Mouse (Mus musculus): ENCODE results near the gene Esrrb.

Gene Esrrb

DNA sequence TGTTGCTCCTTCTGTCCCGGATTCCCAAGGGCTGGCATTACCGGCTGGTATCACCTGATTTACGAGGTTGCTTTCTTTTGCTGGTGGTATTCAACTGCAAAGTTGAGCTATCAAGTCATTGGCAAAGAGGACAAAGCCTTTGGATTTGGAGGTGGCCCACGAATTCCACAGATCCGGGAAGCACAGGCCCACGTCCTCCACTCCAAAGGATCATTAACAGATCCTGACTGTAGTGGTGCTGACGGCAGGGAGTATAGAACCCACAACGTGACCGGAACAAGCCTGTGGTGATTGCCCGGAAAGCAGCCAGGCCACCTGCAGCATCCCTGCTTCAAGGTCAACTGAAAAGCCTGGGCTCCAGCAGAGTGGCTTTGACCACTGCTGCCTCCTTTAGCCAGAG lies 140.8 kb downstream of the Esrrb start:
- DNase-seq = no peak

DNA sequence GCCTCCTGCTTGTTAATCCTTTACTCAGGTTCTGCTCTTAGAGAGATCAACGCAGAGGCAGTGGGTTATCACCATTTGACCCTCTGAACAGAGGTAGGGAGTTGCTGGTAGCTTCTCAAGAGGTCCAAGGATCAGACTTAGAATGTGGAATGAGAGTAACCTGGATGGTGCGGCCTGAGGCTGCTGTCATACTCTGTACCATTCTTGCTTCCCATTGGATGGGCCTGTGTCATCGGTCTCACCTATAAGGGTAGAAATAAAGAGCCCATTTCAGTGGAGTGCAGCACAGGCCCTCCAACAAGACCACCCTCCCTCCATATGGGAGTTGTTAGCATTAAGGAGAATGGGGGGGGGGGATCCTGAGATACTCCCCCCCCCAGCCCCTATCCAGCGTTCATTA lies 143.0 kb downstream of the Esrrb start:
- DNase-seq = no peak

DNA sequence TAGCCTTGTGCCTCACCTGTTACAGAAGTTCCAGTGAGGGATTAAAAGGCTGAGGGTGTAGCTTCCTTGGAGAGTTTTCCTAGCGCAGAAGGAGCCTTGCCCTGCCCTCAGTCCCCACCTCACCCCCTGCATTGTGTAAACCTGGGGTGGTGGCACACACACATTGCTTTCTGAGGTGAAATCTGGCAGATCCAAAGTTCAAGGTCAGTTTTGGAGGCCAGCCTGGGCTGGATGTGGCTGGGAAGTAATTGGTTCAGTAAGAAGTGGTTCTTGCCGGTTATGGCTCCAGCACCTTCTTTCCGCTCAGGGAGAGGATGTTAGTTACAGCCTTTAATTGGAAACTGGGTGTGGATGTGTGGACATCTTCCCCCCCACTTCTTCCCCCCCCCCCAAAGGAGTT lies 143.4 kb downstream of the Esrrb start:
- no peak for DNase-seq

DNA sequence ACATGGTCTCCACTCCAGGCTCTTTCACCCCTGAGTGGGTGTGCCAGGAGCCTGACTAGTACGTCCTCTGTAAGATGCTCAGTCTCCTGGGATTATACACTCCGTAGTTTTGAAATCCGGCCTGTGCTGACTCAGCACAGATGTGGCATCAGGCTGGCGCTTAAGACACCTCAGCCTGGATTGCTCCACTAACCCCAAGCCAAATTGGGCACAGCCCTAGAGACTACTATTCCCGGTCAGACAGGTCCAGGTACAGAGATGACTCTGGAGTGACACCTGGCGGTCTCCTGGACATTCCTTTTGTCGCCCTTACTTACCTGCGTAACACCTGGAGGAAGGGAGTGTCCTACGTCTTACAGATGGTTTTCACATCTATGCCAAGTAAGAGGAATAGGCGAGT lies 146.8 kb downstream of the Esrrb start:
- no peak for DNase-seq

DNA sequence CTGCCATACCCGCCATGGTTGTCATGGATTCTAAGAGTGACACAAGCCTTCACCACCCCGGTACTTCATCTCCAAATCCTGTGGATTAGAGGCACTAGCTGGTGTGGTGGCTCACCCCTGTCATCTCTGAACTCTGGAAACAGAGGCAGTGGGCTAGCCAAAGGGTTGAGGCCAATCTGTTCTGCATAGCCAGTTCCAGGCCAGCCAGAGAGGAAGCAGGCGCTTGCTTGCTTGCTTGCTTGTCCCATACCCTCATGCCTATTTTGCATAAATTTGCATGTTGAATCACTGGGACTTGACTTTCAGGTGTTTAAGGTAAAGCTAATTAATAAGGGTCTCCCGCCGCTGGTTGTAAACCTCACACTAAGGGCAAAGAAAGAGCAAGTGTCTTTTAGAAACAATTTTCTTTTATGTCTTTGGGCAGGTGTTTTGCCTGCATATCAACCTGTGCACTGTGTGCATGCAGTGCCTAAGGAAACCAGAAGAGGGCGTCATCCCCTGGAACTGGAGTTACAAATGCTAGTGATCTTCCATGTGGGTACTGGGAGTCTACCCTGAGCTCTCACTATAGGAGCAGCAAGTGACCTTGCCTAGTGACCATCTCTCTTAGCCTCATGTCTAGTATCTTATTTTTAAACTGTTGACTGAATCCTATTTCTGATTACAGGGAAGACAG lies 147.5 kb downstream of the Esrrb start:
- DNase-seq = no peak

DNA sequence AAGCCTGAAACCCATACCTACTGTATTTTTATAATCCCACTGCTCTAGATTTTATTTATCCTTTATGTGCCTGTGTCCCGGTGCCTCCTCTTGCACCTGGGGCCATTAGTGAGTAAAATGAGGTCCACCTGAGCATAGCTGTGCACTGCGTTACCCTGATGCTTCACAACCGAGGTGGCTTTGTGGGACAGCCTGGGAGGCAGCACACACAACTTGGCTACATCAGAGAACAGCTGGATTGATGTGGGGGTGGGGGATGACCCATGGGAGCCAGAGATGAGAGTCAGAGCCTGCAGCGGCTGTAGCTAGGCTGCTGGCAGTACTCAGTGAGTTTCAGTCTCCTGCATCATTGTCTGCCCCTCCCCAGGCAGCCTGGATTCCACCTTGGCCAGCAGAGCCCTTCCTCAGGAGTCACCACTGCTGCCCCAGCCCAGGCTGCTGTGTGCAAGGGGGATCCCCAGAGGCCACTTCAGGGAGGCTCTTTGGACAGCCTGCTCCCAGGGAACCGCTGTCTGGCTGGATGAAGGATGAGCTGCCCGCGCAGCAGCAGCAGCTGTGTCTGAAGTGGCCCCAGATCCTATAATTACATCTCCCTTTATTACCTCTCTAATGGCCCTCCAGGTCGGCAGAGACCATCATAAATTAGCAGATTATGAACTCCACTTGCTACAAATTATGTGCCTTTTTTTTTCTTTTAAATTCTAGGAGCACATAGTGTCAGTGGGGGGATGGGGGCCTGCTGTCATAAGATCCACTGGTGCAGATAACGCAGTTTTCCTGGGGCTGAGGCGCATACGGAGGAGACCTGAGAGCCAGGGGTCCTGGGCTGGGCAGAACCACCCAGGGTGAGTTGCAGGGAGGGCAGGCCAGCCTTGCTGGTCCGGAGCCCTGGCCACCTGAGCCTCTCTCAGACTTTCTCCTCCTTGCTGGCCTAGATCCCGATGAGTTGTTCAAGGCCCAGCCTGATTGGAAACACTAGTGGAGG lies 148.7 kb downstream of the Esrrb start:
- no peak for DNase-seq

DNA sequence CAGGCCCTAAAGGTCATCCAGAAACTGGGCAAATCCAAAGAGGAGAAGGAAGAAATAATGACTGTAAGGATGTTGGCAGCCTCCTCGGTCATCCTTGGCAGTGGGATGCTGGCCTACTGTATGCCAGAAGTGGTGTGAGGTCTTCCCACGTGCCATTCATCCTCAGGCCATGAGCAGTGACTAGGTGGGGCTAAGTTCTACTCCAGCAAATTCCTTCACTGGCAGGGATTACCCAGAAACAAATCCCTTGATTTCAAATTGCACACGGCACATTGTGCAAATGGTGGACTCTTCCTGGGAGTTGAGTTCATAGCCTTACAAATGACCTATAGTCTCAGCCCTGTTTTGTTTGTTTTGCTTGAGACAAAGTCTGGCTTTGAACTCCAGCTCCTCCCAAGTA lies 151.4 kb downstream of the Esrrb start:
- no peak for DNase-seq

DNA sequence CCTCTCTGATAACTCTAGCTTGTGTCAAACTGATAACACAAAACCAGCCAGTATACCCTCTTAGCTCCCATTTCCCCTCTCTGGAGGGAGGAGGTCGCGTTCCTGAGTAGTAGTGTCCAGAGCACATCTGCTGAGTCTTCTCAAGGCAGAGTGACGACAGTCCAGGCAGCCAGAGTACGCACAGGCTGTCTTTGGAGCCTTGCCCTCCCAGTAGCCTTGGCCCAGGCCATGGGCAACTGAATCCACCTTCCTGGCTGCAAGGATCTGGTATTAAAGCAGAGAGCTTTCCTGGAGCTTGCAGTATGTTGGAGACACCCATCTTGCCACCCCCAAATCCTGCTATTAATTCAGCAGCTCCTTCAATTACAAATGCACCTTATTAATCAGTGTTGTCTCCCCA lies 152.7 kb downstream of the Esrrb start:
- DNase-seq = no peak

DNA sequence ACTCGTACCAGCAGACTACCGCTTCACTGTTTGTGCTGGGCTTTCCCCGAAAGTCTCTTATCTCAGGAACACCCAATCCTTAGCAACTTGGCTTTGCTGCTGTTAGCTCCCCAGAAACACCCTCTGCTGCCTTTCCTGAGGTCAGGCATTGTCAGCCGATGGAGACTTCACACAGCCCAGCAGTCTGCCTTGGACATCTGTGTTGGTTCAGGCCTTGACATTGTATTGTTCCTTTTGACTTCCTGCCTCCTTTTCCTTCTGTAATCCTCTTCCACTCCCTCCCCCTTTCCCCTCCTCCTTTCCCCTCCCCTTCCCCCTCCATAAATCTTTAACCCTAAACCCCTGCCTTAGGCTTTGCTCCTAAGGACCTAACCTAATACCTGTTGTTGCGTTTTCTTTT lies 155.7 kb downstream of the Esrrb start:
- DNase-seq = no peak

DNA sequence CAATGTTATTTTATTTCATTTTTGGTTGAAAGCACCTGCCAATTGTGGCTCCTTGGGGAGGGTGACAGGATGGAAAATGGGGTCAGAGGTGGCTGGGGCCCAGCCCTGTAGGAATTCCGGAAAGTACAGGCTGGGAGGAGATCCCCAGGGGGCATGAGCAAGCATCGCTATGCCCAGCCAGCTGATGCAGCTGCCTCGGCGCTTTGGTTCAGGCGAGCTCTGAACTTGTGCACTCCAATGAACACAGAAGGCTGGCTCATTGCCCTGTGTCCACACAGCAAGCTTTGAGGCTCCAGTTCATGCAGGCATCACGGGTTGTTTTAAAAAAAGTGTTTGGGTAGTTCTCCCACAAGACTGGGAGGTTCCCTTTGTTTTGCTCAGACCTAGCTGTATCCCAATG lies 156.8 kb downstream of the Esrrb start:
- no peak for DNase-seq

DNA sequence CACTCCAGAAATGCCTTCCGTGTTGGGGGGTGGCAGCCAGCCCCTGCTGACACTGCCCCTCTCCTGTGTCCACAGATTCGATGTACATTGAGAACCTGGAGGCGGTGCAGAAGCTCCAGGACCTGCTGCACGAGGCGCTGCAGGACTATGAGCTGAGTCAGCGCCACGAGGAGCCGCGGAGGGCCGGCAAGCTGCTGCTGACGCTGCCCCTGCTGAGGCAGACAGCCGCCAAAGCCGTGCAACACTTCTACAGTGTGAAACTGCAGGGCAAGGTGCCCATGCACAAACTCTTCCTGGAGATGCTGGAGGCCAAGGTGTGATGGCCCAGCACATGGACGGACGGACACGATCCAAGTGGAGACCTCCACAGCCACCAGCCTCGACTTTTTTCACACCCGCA lies 157.8 kb downstream of the Esrrb start:
- peak; percentile 46 for DNase-seq

DNA sequence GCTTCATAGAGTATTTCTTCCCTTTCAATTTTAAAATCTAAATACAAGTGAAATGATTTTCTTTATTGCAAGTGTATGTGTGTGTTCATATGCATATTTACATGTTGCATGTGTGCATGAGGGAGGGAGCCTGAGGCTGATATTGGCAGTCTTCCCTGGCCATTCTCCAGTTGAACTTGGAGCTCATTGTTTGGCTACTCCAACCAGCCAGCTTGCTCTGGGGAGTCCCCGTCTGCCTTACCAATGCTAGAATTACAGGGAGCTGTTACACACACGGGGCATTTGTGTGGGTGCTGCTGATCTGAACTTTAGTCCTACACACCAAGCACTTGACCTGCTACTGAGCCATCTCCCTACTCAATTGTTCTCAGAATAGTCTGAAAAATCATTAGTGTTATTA lies 173.4 kb downstream of the Esrrb start:
- no peak for DNase-seq

DNA sequence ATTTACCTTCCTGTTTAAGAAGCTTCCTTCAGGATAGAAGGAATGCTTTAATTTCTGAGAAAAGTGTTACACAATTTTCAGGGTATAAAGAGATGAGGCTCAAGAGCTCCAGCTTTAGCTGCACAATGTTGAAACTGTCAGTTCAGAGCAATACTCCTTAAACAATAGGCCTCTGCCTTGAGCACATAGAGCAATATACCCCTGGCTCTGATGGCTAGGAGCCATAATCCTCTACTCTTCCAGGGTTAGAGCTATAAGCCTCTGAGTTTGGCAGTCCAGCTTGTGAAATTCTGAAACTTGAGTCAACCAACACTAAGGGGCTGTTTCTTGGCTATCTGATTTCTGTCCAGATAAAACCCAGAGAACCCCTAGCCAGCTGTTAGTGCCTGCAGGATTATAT lies 176.9 kb downstream of the Esrrb start:
- DNase-seq = no peak

DNA sequence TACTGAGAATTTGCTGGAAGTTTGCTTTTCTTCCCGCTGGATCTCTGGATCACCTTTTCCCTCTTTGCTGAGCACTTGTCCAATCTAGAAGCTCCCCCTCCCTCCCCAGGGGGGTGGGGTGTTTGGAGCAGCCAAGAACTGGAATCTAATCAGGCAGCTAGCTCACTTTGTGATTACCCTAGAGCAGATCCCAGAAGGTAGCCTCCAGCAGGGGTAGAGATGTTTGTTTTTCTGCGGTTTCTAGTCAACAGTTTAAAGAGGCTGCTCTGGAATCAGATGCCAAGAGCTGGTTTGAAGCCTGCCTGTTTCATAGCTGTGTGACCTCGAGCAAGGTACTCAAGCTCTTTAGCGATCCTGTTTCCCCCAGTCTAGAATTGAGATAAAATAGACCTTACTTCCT lies 177.8 kb downstream of the Esrrb start:
- no peak for DNase-seq

DNA sequence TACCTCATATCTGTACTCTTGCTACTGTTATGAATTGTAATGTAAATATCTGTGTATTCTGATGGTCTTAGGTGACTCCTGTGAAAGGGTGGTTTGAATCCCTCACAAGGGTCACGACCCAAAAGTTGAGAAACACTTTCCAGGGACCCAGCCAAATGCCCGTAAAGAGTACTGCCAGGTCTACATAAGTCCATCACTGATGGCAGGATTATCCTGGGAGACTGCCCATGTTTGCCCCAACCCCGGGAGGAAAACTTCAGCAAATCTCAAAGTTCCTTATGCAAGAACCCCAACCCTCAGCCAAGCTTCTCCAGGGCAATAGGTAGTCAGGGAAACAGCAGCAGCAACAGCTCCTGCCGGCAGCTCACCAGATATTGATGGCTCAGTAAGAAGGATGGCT lies 178.6 kb downstream of the Esrrb start:
- DNase-seq = no peak

DNA sequence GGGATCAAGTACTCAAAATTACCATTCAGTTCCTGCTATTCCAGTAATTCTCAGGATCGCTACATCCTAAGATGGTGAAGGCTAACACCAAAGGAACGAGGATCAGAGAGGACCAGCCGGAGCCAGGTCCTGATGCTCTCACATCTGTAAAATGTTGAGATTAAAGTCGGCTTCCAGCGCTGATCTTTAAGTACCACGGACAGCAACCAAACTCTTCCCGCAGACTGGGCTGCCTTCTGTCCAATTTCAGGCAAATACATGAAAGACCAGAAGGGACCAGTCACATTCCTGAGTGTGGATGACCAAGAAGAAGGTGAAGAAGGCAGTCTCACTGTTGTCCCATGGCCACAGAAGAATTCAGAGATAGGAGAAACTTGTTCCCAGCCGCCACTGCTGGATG lies 186.9 kb downstream of the Esrrb start:
- DNase-seq = no peak

DNA sequence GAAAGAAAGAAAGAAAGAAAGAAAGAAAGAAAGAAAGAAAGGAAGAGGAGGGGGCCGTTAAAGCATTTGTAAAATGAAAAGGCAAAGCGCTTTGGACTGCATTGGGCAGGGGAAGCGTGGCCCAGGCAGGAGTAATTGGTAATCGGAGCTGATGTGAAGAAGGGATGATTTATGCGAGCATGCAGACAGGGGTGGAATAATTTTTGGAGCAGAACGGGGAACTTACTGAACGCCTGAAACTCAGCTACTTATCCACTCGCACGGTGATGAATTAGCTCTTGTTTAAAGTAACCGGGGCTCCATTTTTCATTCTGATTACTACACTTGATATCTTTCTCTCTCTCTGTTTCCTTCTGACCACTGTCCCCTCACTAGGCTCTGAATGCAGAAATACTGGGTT lies 192.1 kb downstream of the Esrrb start:
- no peak for DNase-seq

DNA sequence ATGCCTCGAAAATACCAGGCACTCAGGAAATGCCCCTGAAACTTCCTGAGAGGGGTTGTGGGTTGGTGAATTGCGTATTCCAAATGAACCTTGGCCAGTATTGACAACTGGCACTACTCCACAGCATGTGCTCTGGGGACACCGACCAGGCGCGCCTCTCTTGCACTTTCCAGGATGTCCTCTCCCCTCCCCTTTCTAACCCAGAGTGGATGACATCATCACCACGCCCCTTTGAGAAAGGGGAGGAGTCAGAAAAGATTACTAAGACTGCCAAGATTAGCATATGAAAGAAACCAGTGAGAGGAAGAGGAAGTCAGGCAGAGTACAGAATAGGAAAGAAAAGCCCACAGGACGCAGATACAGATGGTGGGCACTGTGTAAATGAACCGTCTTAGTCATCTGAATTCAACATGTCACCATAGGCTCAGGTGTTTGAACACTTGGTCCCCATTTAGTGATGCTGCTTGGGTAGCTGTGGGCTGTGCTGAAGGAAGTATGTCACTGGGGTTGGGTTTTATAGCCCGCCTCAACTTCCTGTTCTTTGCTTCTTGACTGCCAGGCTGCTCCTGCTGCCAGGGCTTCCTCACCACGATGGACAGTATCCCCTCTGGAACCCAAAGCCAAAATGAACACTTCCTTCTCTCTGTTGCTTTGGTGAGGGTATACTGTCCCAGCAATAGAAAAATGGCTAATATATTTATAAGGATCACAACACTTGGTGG lies 196.0 kb downstream of the Esrrb start:
- DNase-seq = no peak

DNA sequence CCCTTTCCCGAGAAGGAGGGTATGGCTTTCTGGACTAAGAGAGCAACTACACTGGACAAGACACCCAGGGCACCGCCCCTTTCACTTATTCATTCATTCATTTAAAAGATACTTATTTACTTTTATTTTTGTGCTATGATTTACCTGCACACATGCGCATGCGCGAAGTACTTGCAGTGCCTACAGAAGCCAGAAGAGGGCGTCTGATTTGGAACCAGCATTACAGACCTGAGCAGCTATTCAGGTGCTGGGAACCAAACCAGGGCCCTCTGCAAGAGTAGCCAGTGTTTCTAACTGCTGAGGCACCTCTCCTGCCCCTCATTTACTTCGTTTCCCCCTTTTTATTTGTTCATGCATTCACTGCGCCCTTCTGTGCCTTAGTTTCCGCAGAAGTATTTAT lies 198.0 kb downstream of the Esrrb start:
- DNase-seq = no peak

DNA sequence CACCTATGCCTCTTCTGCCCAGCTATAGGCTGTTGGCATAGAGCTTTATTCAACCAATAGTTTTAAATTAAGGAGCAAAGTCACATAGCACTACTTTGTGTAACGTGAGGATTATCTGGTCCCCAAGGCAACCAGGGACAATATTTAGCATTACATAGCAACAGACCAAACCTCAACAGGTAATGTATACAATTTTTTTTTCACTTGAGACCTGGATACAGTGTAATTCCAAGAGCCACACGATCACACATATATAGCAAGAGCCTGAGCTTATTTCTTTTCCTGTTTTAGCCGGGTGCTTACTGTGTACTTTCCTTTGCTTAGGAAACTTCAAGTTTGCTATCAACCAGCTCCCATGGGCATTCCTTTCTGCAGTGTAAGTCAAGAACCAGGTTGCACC lies 201.8 kb downstream of the Esrrb start:
- DNase-seq = no peak

DNA sequence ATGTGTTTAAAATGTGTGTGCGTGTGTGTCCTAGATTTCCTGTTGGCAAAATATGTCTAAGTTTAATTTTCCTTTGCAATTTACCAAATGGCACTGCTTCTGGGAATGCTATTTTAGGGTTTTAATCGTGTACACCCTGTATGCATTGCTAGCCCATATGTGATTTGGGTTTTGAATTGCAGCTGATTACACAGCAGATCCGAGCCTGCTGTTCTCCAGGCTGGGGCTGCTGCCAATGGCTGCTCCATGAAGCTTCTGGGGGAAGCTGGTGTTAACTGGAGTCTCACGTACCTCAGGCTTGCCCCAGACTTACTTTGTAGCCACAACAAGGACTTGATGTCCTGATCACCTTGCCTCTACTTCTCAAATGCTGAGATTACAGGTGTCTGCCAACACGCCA lies 205.1 kb downstream of the Esrrb start:
- peak; percentile 42 for DNase-seq
